Mouse (Mus musculus) ovary, postnatal 36 days (tissue): ENCODE data around the gene 4933411K16Rik.

Experiments used
- DNase-seq: peaks from one replicate; pipeline ENCODE4 v3.0.0; 2022; ENCODE audit warnings: low spot score, mixed read lengths

The 4933411K16Rik gene

GRCm38 (mm10) chr19:42051948-42052347, at the start of gene 4933411K16Rik:
4933411K16Rik (plus strand) TSS chr19:42052248.
- no peak for DNase-seq

DNA sequence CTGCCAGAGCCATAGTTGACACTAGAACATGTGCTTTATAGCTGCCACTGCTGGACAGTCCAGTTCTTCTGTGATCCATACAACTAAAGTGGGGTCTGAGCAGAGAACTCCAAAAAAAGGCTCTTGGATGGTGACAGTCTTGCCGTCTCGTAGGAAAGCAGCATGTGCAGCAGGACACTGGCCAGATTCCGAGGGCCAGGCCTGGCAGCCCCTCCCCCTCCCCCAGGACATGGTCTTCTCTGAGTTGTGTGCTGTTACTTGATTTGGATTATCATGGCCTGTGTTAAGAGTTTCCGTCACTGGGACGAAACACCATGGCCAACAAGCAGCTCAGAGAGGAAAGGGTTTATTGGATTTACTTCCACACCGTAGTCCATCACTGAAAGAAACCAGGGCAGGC, 47.8 kb upstream of the 4933411K16Rik start:
- no peak for DNase-seq

DNA sequence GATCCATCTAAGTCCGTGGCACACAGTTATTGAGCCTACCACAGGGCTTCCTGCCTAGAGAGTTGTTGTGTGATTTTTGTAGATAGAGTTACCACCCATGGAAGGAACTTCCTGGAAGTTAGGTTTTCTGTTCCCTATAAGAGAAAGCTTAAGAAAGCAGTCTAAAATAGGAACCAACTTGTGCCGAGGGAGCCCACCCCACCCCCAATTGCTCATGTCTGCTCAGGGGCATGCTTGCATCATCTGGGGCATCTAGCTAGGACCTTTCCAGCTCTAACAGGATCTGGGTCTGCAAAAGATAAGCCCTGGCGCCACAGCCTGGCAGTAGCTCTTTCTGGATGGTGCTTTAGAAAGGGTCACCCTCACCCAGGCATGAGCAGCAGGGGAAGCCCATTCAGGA, 46.4 kb upstream of the 4933411K16Rik start:
- no peak for DNase-seq

DNA sequence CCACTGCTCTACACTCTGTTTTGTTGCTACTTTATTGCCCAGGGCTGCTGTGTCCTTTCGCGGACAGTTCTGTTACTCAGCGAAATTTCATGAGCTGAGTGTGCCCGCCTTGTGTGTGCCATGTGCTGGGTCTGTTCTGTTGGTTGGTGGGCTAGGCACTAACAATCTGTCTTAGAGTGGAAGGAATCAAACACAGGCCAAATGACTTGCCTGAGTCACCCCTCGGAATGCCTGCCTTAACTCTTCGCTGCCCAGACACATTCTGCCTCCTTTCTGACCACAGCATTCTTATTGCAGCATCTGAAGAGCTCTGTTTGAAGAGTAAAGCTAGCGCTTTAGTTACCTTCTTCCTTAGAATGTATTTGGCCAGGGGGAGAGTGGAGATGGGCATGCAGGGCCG, 45.5 kb upstream of the 4933411K16Rik start:
- no peak for DNase-seq

DNA sequence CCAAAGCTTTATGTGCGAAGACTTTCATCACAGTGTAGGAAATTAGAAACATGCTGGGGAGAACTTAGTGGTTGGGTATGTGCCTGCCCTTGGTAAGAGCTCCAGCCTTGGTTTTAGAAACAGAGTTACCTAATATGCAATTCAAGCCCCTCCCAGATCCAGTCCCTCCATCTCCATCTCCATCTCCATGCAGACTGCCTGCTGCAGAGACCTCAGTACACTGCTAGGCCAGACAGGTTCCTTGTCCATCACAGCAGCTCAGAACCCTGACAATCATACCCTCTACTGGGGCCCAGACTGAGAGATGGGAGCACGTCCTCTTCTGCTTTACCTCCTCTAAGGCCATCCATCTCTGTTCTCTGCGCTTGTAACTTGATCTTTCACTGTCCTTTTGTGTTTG, 43.5 kb upstream of the 4933411K16Rik start:
- no peak for DNase-seq

DNA sequence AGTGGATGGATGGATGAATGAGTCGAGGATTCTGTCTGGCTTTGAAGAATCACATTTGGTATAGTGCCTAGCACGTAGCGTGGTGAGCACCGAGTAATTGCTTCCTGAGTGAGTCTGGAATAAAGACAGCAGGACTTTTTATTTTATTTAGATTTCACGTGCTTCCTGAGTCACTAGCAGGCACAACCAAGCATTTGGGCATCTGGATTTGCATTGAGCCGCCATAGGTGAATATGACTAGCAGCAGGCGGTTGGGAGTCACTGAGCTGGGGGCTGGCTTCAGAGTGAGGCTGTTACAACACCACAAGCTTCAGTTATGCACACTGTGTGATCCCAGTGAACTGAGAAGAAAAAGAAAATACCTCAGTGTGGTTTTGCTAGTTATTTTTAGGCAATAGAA, 43.0 kb upstream of the 4933411K16Rik start:
- no peak for DNase-seq

DNA sequence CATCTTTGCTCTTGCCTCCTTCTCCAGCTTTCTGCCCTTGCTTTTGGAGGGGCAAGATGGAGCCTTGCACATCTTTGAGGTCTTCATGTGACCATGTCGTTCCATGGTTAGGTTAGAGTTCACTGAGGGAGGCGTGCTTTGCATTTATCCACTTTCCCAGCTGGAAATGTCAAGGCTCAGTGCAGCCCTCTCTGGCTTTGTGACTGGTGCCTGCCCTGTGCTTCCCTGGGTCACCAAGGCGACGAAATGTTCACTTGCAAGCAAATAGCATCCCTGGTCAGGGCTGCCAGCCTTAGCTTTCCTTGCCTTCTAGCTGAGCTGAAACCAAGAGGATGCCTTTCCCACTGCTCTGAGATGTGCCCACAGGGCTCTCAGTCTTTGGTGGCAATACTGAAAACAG, 41.6 kb upstream of the 4933411K16Rik start:
- DNase-seq: no peak

- DNase-seq: no peak
These were observed 40.9 kb upstream of the 4933411K16Rik start for GRCm38 (mm10) chr19:42011123-42011522.

- DNase-seq: no peak
These were observed 37.7 kb upstream of the 4933411K16Rik start for GRCm38 (mm10) chr19:42014231-42014825.

DNA sequence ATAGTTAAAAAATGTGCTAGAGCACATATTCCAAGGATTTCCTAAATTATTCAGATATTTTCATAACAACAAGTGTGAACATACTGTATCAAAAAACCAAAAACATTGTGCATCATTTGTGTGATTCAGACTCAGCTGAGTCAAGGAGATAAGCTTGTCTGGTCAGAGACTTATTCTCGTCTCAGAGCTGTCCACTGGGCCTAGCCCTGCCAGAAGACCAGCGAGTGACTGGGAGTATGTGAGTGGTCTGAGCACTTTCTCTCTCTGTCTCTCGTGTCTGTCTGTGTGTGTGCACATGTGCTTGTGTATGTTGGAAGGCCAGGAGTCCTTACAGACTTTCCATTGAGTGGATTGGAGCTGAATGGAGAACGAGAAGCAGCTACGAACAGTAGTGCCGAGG, 37.0 kb upstream of the 4933411K16Rik start:
- DNase-seq: no peak

- no peak for DNase-seq
These were observed 35.8 kb upstream of the 4933411K16Rik start for GRCm38 (mm10) chr19:42016251-42016650.

DNA sequence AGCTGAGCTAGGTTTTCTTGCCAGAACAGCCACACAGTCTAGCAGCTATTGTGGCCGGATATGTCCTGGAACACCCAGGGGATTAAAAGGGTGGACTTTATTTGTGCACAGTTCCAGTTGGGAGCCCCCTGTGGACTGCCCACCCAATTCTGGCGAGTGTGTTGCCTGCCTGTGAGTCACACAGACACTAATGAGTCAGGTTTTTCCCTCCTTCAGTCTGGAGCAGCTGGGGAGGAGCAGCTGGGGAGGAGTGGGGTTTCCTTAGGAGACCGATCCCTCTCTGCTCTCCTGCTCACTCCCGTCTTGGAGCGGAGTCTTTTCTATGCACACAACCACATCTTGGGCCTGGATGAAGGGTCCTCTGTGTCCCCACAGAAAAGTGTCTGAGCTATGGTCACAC, 35.2 kb upstream of the 4933411K16Rik start:
- DNase-seq: no peak

DNA sequence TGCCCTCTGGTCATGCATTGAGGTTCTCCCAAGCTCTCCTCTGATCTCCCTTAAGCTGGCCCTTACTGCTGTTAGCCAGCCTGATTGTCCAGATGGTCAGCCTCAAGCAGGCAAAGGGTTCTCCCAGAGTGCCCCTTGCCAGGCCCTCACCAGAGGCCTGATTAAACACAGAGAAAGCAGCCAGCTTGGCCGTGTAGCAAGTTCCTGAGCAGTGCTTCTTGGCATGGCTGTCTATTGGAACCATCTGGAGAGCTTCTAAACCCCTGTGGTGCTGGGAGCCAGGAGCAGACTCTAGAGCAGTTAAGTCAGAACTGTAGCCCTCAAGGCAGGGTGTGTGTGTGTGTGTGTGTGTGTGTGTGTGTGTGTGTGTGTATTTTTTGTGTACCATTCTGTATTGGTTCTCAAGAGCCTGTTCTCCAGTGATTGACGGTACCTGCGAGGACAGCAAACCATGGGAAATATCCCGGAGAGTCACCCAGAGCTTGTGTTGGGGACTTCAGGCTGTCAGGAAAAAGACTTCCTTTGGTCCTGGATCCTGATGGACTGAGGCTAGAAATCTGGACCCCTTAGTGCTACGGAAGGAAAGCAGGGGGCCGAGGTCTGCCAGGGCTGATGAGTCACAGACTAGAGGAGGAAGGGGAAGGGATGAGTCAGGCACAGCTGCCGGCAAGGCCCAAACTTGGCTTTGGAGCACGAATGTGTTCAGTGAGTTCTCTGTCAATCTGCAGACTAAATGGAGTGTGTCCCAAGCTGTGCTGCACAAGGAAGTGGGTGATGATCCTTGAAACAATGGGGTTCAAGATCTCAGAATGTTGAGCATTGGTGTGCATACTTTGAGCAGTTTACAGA, 34.4 kb upstream of the 4933411K16Rik start:
- peak; percentile 44 for DNase-seq

DNA sequence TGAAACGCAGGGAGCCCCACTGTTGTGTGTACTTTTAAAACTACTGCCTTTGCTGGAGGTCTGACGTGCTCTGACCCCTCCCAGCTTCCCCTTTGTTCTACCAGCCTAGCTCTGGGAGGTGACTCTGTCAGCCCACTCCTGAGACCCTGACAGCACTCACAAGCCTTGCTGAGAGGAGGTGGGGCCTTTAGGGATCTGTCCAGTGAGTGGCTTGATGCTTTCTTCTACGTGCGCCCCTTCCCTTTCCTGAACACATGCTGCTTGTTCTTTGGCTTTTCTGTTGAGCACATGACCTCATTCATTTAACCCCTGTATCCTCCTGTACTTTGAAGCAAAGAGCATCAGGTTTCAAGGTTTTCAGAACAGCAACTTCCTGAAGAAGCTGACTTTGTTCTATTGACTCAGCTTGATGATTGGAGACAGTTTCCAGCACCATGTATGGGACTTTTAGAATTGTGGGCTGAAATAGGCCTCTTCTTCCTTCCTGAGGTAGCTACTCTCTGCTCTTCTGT, 33.0 kb upstream of the 4933411K16Rik start:
- DNase-seq: no peak

DNA sequence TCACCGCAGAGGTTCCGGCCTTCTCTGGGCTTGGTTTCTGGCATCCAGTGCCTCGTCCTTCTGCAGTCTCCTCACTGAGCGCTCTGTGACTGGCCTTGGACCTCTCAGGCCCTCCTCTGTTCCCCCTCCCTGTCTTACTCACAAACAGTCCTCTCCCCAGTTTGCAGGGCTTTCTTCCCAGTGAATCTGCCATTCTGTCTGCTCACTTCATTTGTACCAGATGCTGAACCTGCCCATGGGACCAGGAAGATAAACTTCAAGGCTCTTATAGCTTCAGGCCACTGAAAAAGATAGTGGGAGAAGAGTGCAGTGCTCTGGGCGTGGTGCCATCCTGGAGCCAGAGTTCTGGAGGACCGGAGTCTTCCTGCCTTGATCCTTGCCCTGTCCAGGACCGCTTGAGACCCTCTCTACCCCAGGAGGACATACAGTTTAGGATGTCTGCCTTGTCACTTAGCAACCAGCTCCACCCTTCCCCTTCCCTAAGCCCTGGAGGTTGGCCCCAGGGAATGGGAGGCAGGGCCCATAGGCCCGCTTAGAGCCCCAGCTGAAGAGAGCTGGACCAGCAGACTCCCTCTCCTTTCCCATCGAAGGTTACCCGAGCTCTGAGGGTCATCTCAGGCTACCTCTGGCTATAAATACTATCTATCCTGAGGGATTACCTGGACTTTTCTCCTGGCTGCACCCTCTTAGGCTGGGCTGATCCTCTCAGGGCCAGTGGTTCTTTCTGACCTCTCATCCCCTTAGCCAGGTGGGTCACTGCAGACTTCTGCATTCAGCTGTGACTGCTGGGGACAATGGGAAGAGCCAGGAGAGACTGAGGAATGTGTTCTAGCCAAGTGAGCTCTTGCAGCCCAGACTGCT, 30.1 kb upstream of the 4933411K16Rik start:
- peak; percentile 45 for DNase-seq

DNA sequence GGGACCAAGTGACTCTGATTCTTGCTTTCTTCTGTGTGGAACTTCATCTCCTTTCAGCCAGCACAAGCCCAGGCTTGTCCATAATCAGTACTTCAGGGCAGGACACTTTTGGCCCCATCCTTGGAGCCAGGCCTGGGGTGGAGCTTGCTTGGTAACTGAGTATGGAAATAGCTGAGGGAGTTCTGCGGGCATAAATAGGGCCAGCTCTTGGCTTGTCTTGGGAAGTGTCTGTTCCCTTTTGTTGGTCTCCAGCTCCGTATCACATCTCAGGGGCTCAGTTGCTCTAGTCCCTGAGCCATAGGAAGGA, 29.6 kb upstream of the 4933411K16Rik start:
- no peak for DNase-seq

- DNase-seq: peak; percentile 79
These were observed 25.9 kb upstream of the 4933411K16Rik start for GRCm38 (mm10) chr19:42026158-42026557.

GRCm38 (mm10) chr19:42031112-42031511, 20.9 kb upstream of the 4933411K16Rik start:
- no peak for DNase-seq

- DNase-seq: no peak
These were observed 18.4 kb upstream of the 4933411K16Rik start for GRCm38 (mm10) chr19:42033611-42034010.

DNA sequence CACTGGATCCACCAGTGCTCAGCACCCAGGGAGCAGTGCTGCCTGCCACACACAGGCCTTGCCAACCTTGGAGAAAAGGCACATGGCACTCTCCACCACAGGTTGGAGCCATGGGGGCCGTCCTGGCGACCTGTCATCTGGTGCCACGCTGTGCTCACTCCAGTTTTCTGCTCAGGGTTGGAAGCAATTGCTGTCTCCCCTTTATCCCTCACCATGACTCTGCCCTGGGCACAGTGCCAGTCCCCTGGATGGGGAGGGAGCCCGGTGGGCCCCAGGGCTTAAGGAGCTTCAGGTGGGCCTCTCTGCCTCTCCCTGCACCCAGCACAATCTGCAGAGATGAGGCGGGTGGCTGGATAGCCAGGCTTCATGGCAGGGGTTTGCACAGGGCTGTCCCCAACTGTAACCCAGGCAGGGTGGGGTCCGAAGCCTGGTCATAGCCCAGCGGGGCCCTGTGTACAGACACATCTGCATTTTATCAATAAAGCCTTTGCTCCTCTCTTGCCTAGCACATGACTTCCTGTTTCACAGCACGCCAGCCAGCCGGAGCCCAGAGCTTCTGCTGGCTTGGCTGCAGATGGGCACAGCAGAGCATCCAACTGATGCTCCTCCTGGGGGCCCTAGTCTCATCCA, 17.8 kb upstream of the 4933411K16Rik start:
- no peak for DNase-seq

- DNase-seq: no peak
These were observed 17.1 kb upstream of the 4933411K16Rik start for GRCm38 (mm10) chr19:42034881-42035455.
